In genomic region chr19:46055752-46056387, GRCm38 (mm10) we compare ENCODE assay signal across 8 mouse cellular contexts. TPM values are rescaled to one million over a fixed set of nuclear protein-coding genes. Genes with fewer than 3 reads are reported as not detected.
A peak's percentile ranks its signal among the peaks of the same experiment; 100 is the strongest.
DNase-seq lines count a peak whose midpoint lies in the region; ATAC-seq and TF ChIP-seq lines count a peak whose summit lies in the region.

No protein-coding gene starts in this region.

- H3K9me3 ChIP-seq in heart, embryonic 15.5 days (replicated peaks) = no peaks in the 10 kb centered on the region
- H3K9me3 ChIP-seq in G1E (replicated peaks) = peaks cover 3% of the 10 kb centered on the region; the same call in 1 of the 2 replicates
- no peaks in the 10 kb centered on the region for H3K9me3 ChIP-seq in forebrain, embryonic 13.5 days (replicated peaks)
- no peaks in the 10 kb centered on the region for H3K9me3 ChIP-seq in liver, embryonic 12.5 days (replicated peaks)
- no peaks in the 10 kb centered on the region for H3K9me3 ChIP-seq in stomach, embryonic 15.5 days

- H3K4me3 ChIP-seq in heart, embryonic 15.5 days = peak overlapping the region; percentile 86
- H3K4me3 ChIP-seq in G1E (ENCODE audit: low read depth, low read length) = peak overlapping the region; percentile 99
- H3K4me3 ChIP-seq in forebrain, embryonic 13.5 days = peak overlapping the region; percentile 91
- peak overlapping the region; percentile 96 for H3K4me3 ChIP-seq in liver, embryonic 12.5 days
- peak overlapping the region; percentile 99 for H3K4me3 ChIP-seq in stomach, embryonic 15.5 days (replicated peaks)

- H3K9ac ChIP-seq in heart, embryonic 15.5 days = peak overlapping the region; percentile 54
- H3K9ac ChIP-seq in forebrain, embryonic 13.5 days = peak overlapping the region; percentile 40; the same call in 1 of the 2 replicates
- H3K9ac ChIP-seq in liver, embryonic 12.5 days = peak overlapping the region; percentile 92
- no peak overlapping the region for H3K9ac ChIP-seq in stomach, embryonic 15.5 days

- 1% methylated on average over 11 of the region's 11 CpGs for WGBS in heart, embryonic 15.5 days
- under 1% methylated on average over 11 of the region's 11 CpGs for WGBS in forebrain, embryonic 13.5 days
- 3% methylated on average over 11 of the region's 11 CpGs for WGBS in liver, embryonic 12.5 days (ENCODE audit: insufficient replicate concordance)
- 1% methylated on average over 11 of the region's 11 CpGs for WGBS in stomach, embryonic 15.5 days

- H3K27ac ChIP-seq in heart, embryonic 15.5 days = peak overlapping the region; percentile 95
- 0 out of 2 replicates have a peak overlapping the region, but pooled peaks have one; percentile 16 for H3K27ac ChIP-seq in forebrain, embryonic 13.5 days
- peak overlapping the region; percentile 93 for H3K27ac ChIP-seq in liver, embryonic 12.5 days
- H3K27ac ChIP-seq in stomach, embryonic 15.5 days = peak overlapping the region; percentile 98

- peak; percentile 22; the same call in 1 of the 2 replicates for TF ChIP-seq CTCF in G1E (IDR thresholded peaks at IDR 0.05; ENCODE audit: low read depth, low read length)

- ATAC-seq in heart, embryonic 15.5 days (replicated peaks; ENCODE audit: insufficient number of reproducible peaks, insufficient read depth, low FRiP score, low read depth) = peak; percentile 53
- ATAC-seq in G1E (ENCODE audit: extremely low read depth, insufficient number of reproducible peaks, low FRiP score, poor library complexity, severe bottlenecking) = no peak
- peak; percentile 84 for ATAC-seq in forebrain, embryonic 13.5 days
- peak; percentile 80 for ATAC-seq in liver, embryonic 12.5 days
- peak; percentile 65 for ATAC-seq in stomach, embryonic 15.5 days (ENCODE audit: insufficient read depth, low FRiP score, low read depth)

- H3K27me3 ChIP-seq in heart, embryonic 15.5 days = no peaks in the 10 kb centered on the region
- no peaks in the 10 kb centered on the region for H3K27me3 ChIP-seq in G1E (ENCODE audit: insufficient read depth, low read length)
- no peaks in the 10 kb centered on the region for H3K27me3 ChIP-seq in forebrain, embryonic 13.5 days
- no peaks in the 10 kb centered on the region for H3K27me3 ChIP-seq in liver, embryonic 12.5 days (replicated peaks)
- H3K27me3 ChIP-seq in stomach, embryonic 15.5 days (replicated peaks) = no peaks in the 10 kb centered on the region

- H3K4me2 ChIP-seq in heart, embryonic 15.5 days = peak overlapping the region; percentile 81
- peak overlapping the region; percentile 92 for H3K4me2 ChIP-seq in forebrain, embryonic 13.5 days
- peak overlapping the region; percentile 98 for H3K4me2 ChIP-seq in liver, embryonic 12.5 days
- H3K4me2 ChIP-seq in stomach, embryonic 15.5 days = peak overlapping the region; percentile 72

- no peaks in the 10 kb centered on the region for H3K36me3 ChIP-seq in heart, embryonic 15.5 days
- H3K36me3 ChIP-seq in G1E (replicated peaks) = peaks cover 19% of the 10 kb centered on the region
- H3K36me3 ChIP-seq in forebrain, embryonic 13.5 days (ENCODE audit: poor library complexity, severe bottlenecking) = no peaks in the 10 kb centered on the region
- H3K36me3 ChIP-seq in liver, embryonic 12.5 days = peaks cover 12% of the 10 kb centered on the region
- no peaks in the 10 kb centered on the region; the same call in 1 of the 2 replicates for H3K36me3 ChIP-seq in stomach, embryonic 15.5 days

- peaks cover 28% of the 10 kb centered on the region for H3K4me1 ChIP-seq in heart, embryonic 15.5 days (replicated peaks)
- H3K4me1 ChIP-seq in G1E (ENCODE audit: insufficient read depth, low read depth, low read length) = peaks cover 30% of the 10 kb centered on the region
- peaks cover 16% of the 10 kb centered on the region for H3K4me1 ChIP-seq in forebrain, embryonic 13.5 days
- H3K4me1 ChIP-seq in liver, embryonic 12.5 days = peaks cover 50% of the 10 kb centered on the region
- H3K4me1 ChIP-seq in stomach, embryonic 15.5 days = peaks cover 15% of the 10 kb centered on the region; the same call in 1 of the 2 replicates

- DNase-seq in heart, adult 8-10 months (ENCODE audit: low spot score) = no peak
- peak; percentile 72 for DNase-seq in G1E (ENCODE audit: low spot score)
- DNase-seq in yolk sac, embryonic 10.5 days (ENCODE audit: low spot score) = no peak
- no peak for DNase-seq in spleen, postnatal 4 days (ENCODE audit: low spot score in 2 of 2)

RNA-seq across cellular contexts. Expression of gene Ldb1, which starts 10.9 kb away (rescaled TPM):
- polyA plus RNA-seq in heart, embryonic 15.5 days (2015; fragmentation: Nextera tagmentation; extraction: Ambion mirVana) = 64.5 and 78.7 TPM in 2 replicates
- total RNA-seq in heart, adult 8-10 months (2022) = 10 to 100 TPM; 37.1 to 51.0 (median 42.0) TPM
- total RNA-seq in G1E (2014; fragmentation: Nextera tagmentation) (145 and 160 TPM in 2 replicates), G1E (2017) (68.6 and 76.6 TPM in 2 replicates)
- polyA plus RNA-seq in G1E (2012) = 405 and 501 TPM in 2 replicates
- polyA plus RNA-seq in forebrain, embryonic 13.5 days (2015; fragmentation: Nextera tagmentation; extraction: Ambion mirVana) = 118 and 119 TPM in 2 replicates
- 53.2 and 53.4 TPM in 2 replicates for polyA plus RNA-seq in liver, embryonic 12.5 days (2016; fragmentation: Nextera tagmentation; extraction: Ambion mirVana)
- polyA plus RNA-seq in stomach, embryonic 15.5 days (2015; fragmentation: Nextera tagmentation; extraction: Ambion mirVana) = 73.9 and 74.1 TPM in 2 replicates

RNA-seq across cellular contexts. Expression of gene Pprc1, which starts 11.2 kb away (rescaled TPM):
- polyA plus RNA-seq in heart, embryonic 15.5 days (2015; fragmentation: Nextera tagmentation; extraction: Ambion mirVana) = 17.7 and 25.8 TPM in 2 replicates
- total RNA-seq in heart, adult 8-10 months (2022) = 10 to 100 TPM; 12.3 to 17.0 (median 13.8) TPM
- 72.0 and 132 TPM in 2 replicates for total RNA-seq in G1E (2014; fragmentation: Nextera tagmentation)
- total RNA-seq in G1E (2017) = 9.8 and 11.8 TPM in 2 replicates
- polyA plus RNA-seq in G1E (2012) = 54.8 and 73.3 TPM in 2 replicates
- polyA plus RNA-seq in forebrain, embryonic 13.5 days (2015; fragmentation: Nextera tagmentation; extraction: Ambion mirVana) = 22.3 and 26.6 TPM in 2 replicates
- polyA plus RNA-seq in liver, embryonic 12.5 days (2016; fragmentation: Nextera tagmentation; extraction: Ambion mirVana) = 34.8 and 36.0 TPM in 2 replicates
- polyA plus RNA-seq in stomach, embryonic 15.5 days (2015; fragmentation: Nextera tagmentation; extraction: Ambion mirVana) = 32.7 and 37.5 TPM in 2 replicates

RNA-seq across cellular contexts. Expression of gene Nolc1, which starts 19.8 kb away (rescaled TPM):
- polyA plus RNA-seq in heart, embryonic 15.5 days (2015; fragmentation: Nextera tagmentation; extraction: Ambion mirVana) = 37.0 and 46.9 TPM in 2 replicates
- total RNA-seq in heart, adult 8-10 months (2022) = 10 to 100 TPM; 18.4 to 19.6 (median 18.7) TPM
- 116 and 130 TPM in 2 replicates for total RNA-seq in G1E (2014; fragmentation: Nextera tagmentation)
- total RNA-seq in G1E (2017) = 121 and 153 TPM in 2 replicates
- 145 and 147 TPM in 2 replicates for polyA plus RNA-seq in G1E (2012)
- polyA plus RNA-seq in forebrain, embryonic 13.5 days (2015; fragmentation: Nextera tagmentation; extraction: Ambion mirVana) = 87.8 and 94.8 TPM in 2 replicates
- polyA plus RNA-seq in liver, embryonic 12.5 days (2016; fragmentation: Nextera tagmentation; extraction: Ambion mirVana) = 136 and 147 TPM in 2 replicates
- 79.3 and 89.8 TPM in 2 replicates for polyA plus RNA-seq in stomach, embryonic 15.5 days (2015; fragmentation: Nextera tagmentation; extraction: Ambion mirVana)

RNA-seq across cellular contexts. Expression of gene Hps6, which starts 52.6 kb away (rescaled TPM):
- 6.5 and 7.5 TPM in 2 replicates for polyA plus RNA-seq in heart, embryonic 15.5 days (2015; fragmentation: Nextera tagmentation; extraction: Ambion mirVana)
- total RNA-seq in heart, adult 8-10 months (2022) = 1 to 10 TPM; 5.3 to 6.7 (median 6.1) TPM
- total RNA-seq in G1E (2014; fragmentation: Nextera tagmentation) (1.9 and 4.1 TPM in 2 replicates), G1E (2017) (7.6 and 8.0 TPM in 2 replicates)
- 15.0 and 16.4 TPM in 2 replicates for polyA plus RNA-seq in G1E (2012)
- polyA plus RNA-seq in forebrain, embryonic 13.5 days (2015; fragmentation: Nextera tagmentation; extraction: Ambion mirVana) = 1.6 and 1.9 TPM in 2 replicates
- polyA plus RNA-seq in liver, embryonic 12.5 days (2016; fragmentation: Nextera tagmentation; extraction: Ambion mirVana) = 3.5 and 3.9 TPM in 2 replicates
- 8.1 TPM in 2 replicates for polyA plus RNA-seq in stomach, embryonic 15.5 days (2015; fragmentation: Nextera tagmentation; extraction: Ambion mirVana)

RNA-seq across cellular contexts. Expression of gene Armh3, which starts 57.6 kb away (rescaled TPM):
- polyA plus RNA-seq in heart, embryonic 15.5 days (2015; fragmentation: Nextera tagmentation; extraction: Ambion mirVana) = 12.2 and 15.3 TPM in 2 replicates
- 10 to 100 TPM; 14.8 to 19.0 (median 16.0) TPM for total RNA-seq in heart, adult 8-10 months (2022)
- total RNA-seq in G1E (2014; fragmentation: Nextera tagmentation) (13.0 and 22.0 TPM in 2 replicates), G1E (2017) (6.7 and 7.1 TPM in 2 replicates)
- polyA plus RNA-seq in G1E (2012) = 1.6 and 1.9 TPM in 2 replicates
- polyA plus RNA-seq in forebrain, embryonic 13.5 days (2015; fragmentation: Nextera tagmentation; extraction: Ambion mirVana) = 17.0 and 21.5 TPM in 2 replicates
- 6.5 TPM in 2 replicates for polyA plus RNA-seq in liver, embryonic 12.5 days (2016; fragmentation: Nextera tagmentation; extraction: Ambion mirVana)
- polyA plus RNA-seq in stomach, embryonic 15.5 days (2015; fragmentation: Nextera tagmentation; extraction: Ambion mirVana) = 13.1 and 17.3 TPM in 2 replicates

Comparison
In these comparisons a context has a peak if more than half of its experiments do, and no peak if none do; other contexts are left out.
1. H3K27ac ChIP-seq: peak in every context shown above with its lines; median percentile 98 in stomach, embryonic 15.5 days; 95 in heart, embryonic 15.5 days; 93 in liver, embryonic 12.5 days; 16 in forebrain, embryonic 13.5 days.